Mouse (Mus musculus) midbrain, embryonic 16.5 days (tissue): Measurements from ENCODE around the gene Gm38392. TPM values are rescaled to one million over a fixed set of nuclear protein-coding genes. Genes with fewer than 3 reads are reported as not detected.
"Not testable (repeated sequence)": the region's sequence is repeated elsewhere in the genome, so short reads cannot be mapped to it uniquely, and the experiment has no call there.

Experiments used
- ATAC-seq: fragments of 200-750 bp; cut with Nextera tagmentation; 2 replicates; pipeline ENCODE4 v1.8.0; 2017; ENCODE audit warnings: moderate TSS enrichment
- H3K27ac ChIP-seq: fragments of 300-500 bp; sonication (generic); 2 replicates; pipeline ENCODE4 v1.5.1; 2014; ENCODE audit warnings: mild to moderate bottlenecking, low read length, mixed read lengths
- H3K27me3 ChIP-seq: fragments of 300-500 bp; sonication (generic); 2 replicates; pipeline ENCODE4 v1.6.1; 2014; ENCODE audit warnings: low read depth, low read length, mixed read lengths; ENCODE audit not compliant: control insufficient read depth, insufficient read depth
- H3K36me3 ChIP-seq: fragments of 300-500 bp; sonication (generic); 2 replicates; pipeline ENCODE4 v1.6.1; 2014; ENCODE audit warnings: mild to moderate bottlenecking, low read length, moderate library complexity, mixed read lengths; ENCODE audit not compliant: control insufficient read depth, insufficient read depth
- H3K4me1 ChIP-seq: fragments of 300-500 bp; sonication (generic); 2 replicates; pipeline ENCODE4 v1.6.1; 2014; ENCODE audit warnings: mild to moderate bottlenecking, low read length, mixed read lengths; ENCODE audit not compliant: control insufficient read depth, insufficient read depth
- H3K4me2 ChIP-seq: fragments of 300-500 bp; sonication (generic); 2 replicates; pipeline ENCODE4 v1.6.1; 2014; ENCODE audit warnings: mild to moderate bottlenecking, low read length, mixed read lengths
- H3K4me3 ChIP-seq: fragments of 300-500 bp; sonication (generic); 2 replicates; pipeline ENCODE4 v1.5.1; 2014; ENCODE audit warnings: low read depth, mild to moderate bottlenecking, low read length, moderate library complexity, mixed read lengths
- H3K9ac ChIP-seq: fragments of 300-500 bp; sonication (generic); 2 replicates; pipeline ENCODE4 v1.6.1; 2014; ENCODE audit warnings: low read depth, low read length, mixed read lengths
- H3K9me3 ChIP-seq: fragments of 300-500 bp; sonication (generic); replicated peaks from 2 replicates; pipeline ENCODE4 v1.6.1; 2014; ENCODE audit warnings: mild to moderate bottlenecking, low read length, mixed read lengths; ENCODE audit not compliant: control insufficient read depth, poor library complexity, severe bottlenecking
- WGBS: fragments of 180-500 bp; shearing (Covaris S2); extraction: QIAGEN DNeasy Blood & Tissue Kit; methylation state at CpG from one replicate; pipeline ENCODE4 v1.1.7; 2014; 5-methylcytosine and 5-hydroxymethylcytosine counted together
- polyA plus RNA-seq: library from polyadenylated mRNA; unstranded; fragments of >200 nt; fragmentation: Nextera tagmentation; extraction: Ambion mirVana; gene quantifications from 2 replicates; pipeline ENCODE4 v1.2.1, GENCODE M21; 2015

Gene Gm38392
- polyA plus RNA-seq, 1 experiment from 2014 or later, result 0.16 TPM

DNA sequence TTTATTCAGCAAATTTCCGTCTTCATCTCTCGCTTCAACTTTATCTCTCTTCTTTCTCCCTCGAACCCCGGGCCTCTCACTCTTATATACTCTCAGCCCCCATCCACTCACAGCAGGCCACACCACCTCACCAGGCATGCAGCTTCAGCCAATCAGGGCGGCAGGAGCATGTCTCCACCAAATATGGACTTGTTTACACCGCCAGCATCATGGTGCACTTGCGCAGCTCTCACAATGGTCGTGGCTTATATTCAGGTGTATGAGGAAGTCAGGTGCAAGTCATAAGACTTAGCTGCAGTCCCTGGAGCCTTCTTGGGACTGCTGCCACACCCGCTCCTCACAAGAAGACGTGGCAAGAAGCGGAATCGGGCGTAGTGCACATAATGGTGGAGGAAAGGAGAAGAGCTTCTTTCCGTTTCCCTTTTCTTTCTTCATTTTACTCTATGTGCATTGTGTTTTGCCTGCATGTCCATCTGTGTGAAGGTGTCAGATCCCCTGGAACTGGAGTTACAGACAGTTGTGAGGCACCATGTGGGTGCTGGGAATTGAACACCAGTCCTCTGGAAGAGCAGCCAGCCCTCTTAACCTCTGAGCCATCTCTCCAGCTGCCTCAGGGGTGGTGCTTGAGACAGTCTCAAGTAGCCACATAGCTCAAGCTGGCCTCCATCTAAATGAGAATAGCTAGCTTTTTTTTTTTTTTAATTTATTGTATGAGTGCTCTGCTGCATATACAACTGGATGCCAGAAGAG lies 2.0 kb downstream of the Gm38392 start:
- not testable (repeated sequence) for H3K9me3 ChIP-seq, H3K27ac ChIP-seq, H3K4me2 ChIP-seq, H3K36me3 ChIP-seq, H3K4me3 ChIP-seq, H3K27me3 ChIP-seq, H3K4me1 ChIP-seq, H3K9ac ChIP-seq, ATAC-seq
- 95% methylated on average over 14 of the region's 14 CpGs for WGBS

- 54% methylated on average over 11 of the region's 11 CpGs for WGBS
- not testable (repeated sequence) for H3K36me3 ChIP-seq, H3K4me1 ChIP-seq, H3K9ac ChIP-seq, H3K4me3 ChIP-seq, H3K9me3 ChIP-seq, H3K4me2 ChIP-seq, H3K27me3 ChIP-seq, H3K27ac ChIP-seq, ATAC-seq
These were observed 5.7 kb downstream of the Gm38392 start for GRCm38 (mm10) chr3:88281141-88281916.

DNA sequence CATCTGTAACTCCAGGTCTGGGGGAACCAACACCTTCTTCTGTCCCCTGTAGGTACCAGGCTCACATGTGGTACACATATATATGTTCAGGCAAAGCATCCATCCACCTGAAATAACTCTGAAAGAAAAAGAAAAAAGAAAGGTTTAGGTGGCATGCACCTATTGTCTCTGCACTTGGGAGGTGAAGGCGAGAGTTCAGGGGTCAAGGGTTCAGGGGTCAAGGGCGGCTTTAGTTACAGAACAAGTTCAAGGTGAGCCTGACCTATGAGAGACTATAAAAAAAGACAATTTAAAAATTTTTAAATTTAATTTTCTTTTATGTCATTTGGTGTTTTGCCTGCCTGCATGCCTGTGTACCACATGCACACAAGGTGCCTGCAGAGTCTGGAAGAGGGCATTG lies 7.0 kb downstream of the Gm38392 start:
- no peak for ATAC-seq
- Histone ChIP-seq H3K9me3 (no peaks in the 10 kb centered on the region), H3K36me3 (no peaks in the 10 kb centered on the region), H3K27me3 (no peaks in the 10 kb centered on the region), H3K4me3 (no peak overlapping the region), H3K9ac (no peak overlapping the region), H3K4me1 (no peaks in the 10 kb centered on the region), H3K27ac (no peak overlapping the region), H3K4me2 (no peak overlapping the region)
- WGBS, result 93% methylated on average over 2 of the region's 2 CpGs

DNA sequence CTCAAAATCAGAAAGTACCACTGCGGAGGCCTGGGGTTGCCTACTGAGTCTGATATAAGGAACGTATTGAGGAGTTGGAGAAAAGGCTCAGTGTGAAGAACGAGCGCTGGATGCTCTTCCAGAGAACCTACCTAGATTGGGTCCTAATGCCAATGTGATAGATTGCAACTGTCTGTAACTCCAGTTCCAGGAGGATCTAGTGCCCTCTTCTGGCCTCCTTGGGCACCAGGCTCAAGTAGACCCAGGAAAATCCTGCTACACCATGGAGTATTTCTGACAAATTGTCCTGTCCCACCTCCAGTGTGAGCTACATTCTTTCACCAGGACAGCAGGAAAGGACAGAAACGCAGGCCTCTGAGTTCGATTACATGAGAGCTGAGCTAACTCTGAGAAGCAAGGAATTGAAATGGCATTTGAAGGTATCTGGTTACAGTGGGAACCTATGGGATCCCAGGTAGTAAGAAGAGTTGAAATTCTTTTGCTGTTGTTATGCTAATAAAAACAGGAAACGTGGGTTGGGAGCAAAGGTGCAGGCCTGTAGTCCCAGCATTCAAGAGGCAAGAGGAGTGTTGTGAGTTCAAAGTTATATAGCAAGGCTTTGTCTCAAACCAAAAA lies 10.4 kb downstream of the Gm38392 start:
- H3K4me2 ChIP-seq, result no peak overlapping the region
- no peaks in the 10 kb centered on the region for H3K9me3 ChIP-seq
- 57% methylated on average over 7 of the region's 7 CpGs for WGBS
- H3K27ac ChIP-seq, result no peak overlapping the region
- no peaks in the 10 kb centered on the region for H3K4me1 ChIP-seq
- H3K36me3 ChIP-seq, result no peaks in the 10 kb centered on the region
- no peak overlapping the region for H3K4me3 ChIP-seq
- ATAC-seq, result no peak
- no peaks in the 10 kb centered on the region for H3K27me3 ChIP-seq
- no peak overlapping the region for H3K9ac ChIP-seq

- H3K9ac ChIP-seq, result no peak overlapping the region
- no peak for ATAC-seq
- H3K4me2 ChIP-seq, result no peak overlapping the region
- H3K36me3 ChIP-seq, result no peaks in the 10 kb centered on the region
- 77% methylated on average over 2 of the region's 2 CpGs for WGBS
- H3K27me3 ChIP-seq, result no peaks in the 10 kb centered on the region
- no peak overlapping the region for H3K27ac ChIP-seq
- no peak overlapping the region for H3K4me3 ChIP-seq
- H3K4me1 ChIP-seq, result no peaks in the 10 kb centered on the region
- no peaks in the 10 kb centered on the region for H3K9me3 ChIP-seq
These were observed 10.9 kb downstream of the Gm38392 start for GRCm38 (mm10) chr3:88276121-88276520.

GRCm38 (mm10) chr3:88274002-88274401 lies 13.0 kb downstream of the Gm38392 start:
- Histone ChIP-seq H3K4me2 (no peak overlapping the region), H3K9ac (no peak overlapping the region), H3K27ac (no peak overlapping the region), H3K36me3 (no peaks in the 10 kb centered on the region), H3K4me1 (no peaks in the 10 kb centered on the region), H3K9me3 (no peaks in the 10 kb centered on the region), H3K27me3 (no peaks in the 10 kb centered on the region), H3K4me3 (no peak overlapping the region)
- WGBS, result 100% methylated on average over 4 of the region's 4 CpGs
- no peak for ATAC-seq

DNA sequence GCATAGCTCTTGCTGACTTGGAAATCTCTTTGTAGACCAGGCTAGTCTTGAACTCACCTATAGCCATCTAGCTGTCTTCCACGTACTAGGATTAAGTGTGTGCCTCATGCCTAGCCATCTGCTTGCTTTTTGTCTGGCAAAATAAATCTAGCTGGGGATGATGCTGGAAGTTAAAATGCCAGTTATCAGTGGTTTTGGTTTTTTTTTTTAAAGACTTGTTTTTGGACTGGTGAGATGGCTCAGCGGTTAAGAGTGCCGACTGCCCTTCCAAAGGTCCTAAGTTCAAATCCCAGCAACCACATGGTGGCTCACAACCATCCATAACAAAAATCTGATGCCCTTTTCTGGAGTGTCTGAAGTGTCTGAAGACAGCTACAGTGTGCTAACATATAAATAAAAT lies 15.2 kb downstream of the Gm38392 start:
- H3K9ac ChIP-seq, result no peak overlapping the region
- no peaks in the 10 kb centered on the region for H3K36me3 ChIP-seq
- no peaks in the 10 kb centered on the region for H3K4me1 ChIP-seq
- WGBS, result 92% methylated on average over 3 of the region's 3 CpGs
- H3K9me3 ChIP-seq, result no peaks in the 10 kb centered on the region
- no peak overlapping the region for H3K4me2 ChIP-seq
- ATAC-seq, result no peak
- no peak overlapping the region for H3K4me3 ChIP-seq
- no peaks in the 10 kb centered on the region for H3K27me3 ChIP-seq
- H3K27ac ChIP-seq, result no peak overlapping the region

DNA sequence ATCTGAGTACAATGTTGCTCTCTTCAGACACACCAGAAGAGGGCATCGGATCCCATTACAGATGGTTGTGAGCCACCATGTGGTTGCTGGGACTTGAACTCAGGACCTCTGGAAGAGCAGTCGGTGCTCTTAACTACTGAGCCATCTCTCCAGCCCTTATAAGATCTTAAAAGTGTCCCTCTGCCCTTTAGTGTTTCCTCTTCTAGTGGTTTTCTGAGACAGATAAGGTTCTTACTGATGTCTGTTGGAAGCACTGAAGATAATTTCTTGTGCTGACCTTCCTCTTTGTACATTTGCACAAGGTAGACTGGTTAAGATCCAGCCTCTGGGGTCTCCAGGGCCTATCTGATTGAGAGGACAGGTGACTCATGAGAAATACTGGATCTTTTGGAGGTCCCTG lies 15.7 kb downstream of the Gm38392 start:
- 93% methylated on average over 2 of the region's 2 CpGs for WGBS
- not testable (repeated sequence) for H3K36me3 ChIP-seq, H3K4me1 ChIP-seq, H3K4me3 ChIP-seq, H3K9ac ChIP-seq, H3K9me3 ChIP-seq, H3K4me2 ChIP-seq, H3K27ac ChIP-seq, H3K27me3 ChIP-seq, ATAC-seq

DNA sequence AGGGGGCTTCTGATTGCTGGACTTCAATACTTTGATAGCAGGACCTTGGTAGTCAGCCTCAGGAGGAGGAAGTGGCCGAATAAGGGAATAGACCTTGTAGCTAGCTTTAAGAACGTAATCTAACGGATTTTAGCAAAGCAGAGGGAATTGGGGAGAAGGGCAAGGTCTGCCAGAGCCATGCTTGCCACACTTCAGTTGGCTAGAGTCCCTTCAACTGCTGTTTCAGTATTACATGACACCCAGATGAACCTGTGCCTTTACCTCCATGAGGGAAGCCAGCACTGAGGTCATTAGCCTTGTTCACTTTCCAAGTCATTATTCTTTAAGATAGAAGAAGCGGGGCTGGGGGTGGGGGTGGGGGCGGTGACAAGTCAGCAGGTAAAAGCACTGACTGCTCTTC lies 18.0 kb downstream of the Gm38392 start:
- Histone ChIP-seq H3K4me2 (no peak overlapping the region), H3K36me3 (no peaks in the 10 kb centered on the region), H3K27ac (no peak overlapping the region), H3K9me3 (no peaks in the 10 kb centered on the region), H3K9ac (no peak overlapping the region), H3K4me3 (no peak overlapping the region), H3K27me3 (no peaks in the 10 kb centered on the region), H3K4me1 (no peaks in the 10 kb centered on the region)
- ATAC-seq, result no peak
- 84% methylated on average over 5 of the region's 5 CpGs for WGBS
